Mouse (Mus musculus) G1E-ER4 (cell line): ENCODE data around the gene Ptpn7. TPM values are rescaled to one million over a fixed set of nuclear protein-coding genes. Genes with fewer than 3 reads are reported as not detected.

ENCODE experiments used
- GATA1 ChIP-seq: IDR thresholded peaks from one replicate; pipeline ENCODE4 v1.8.0; 2012; ENCODE audit warnings: low read length, inconsistent platforms
- polyA plus RNA-seq: library from polyadenylated mRNA; stranded (reverse); fragments of >175 nt; gene quantifications from 2 replicates; pipeline ENCODE4 v1.2.3, GENCODE M21; 2012

The Ptpn7 gene
- polyA plus RNA-seq, 1 experiment, result 323 TPM

DNA sequence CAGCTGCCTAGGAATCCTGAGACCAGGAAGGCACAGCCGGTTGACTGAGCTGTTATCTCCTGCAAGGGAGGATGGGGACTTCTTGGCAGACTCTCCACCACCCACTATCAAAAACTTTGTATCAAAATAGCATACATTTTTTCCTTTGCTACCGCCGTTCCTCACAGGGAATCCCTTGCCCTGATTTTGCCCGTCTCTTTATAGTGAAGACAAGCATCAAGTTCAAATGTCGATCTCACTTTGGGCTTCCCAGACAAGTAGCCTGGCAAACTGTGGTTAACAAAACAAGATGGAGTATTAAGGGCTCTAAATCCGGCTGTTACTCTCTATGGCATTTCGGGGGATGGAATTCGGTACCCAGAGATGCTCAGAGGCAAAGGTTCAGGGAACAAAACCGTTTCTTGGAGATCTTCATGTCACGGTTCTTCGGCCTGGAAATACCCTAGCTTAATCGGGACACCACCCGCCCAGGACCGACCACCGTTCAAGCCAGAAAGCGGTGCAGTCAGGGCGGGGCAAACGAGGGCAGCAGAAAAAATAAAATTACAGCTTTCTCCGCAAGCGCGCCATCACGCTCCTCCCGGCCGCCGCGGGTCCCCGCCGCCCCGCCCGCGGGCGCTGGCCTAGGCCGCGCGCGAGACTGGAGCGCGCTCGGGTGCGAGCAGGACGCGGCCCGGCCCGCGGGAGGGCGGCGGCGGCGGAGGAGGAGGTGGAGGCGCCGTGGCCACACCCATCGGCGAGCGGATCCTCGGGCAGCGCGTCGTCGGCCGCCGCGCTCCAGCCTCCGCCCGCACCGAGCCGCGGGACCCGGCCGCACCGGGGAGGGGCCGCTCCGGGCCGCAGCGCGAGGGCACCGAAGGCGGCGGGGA is 13.8 kb downstream of the Ptpn7 start, which contains the start of gene Arl8a:
TSS of gene Arl8a (plus strand) at position 748 of the 869 bp plus-strand sequence.
- no peak for TF ChIP-seq GATA1

GRCm38 (mm10) chr1:135146946-135147701 is 14.6 kb downstream of the Ptpn7 start:
- TF ChIP-seq GATA1, result no peak

DNA sequence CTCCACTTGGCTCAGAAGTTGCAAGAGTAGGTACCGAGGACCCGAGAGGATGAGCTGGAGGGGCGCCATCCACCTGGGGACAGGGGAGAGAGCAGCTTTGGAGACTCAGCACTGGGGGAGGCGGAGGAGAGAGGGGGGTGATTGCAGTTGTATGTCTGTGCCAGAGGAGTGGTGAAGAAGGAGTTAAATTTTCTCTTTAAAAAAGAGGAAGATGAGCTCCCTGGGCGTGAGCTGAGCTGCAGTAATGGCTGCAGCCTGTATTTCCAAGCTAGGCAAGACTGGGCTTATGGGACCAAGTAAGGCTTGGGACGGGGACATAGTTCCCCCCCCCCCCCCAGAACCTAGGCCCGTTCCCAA is 15.2 kb downstream of the Ptpn7 start:
- TF ChIP-seq GATA1, result no peak

- no peak for TF ChIP-seq GATA1
These were observed 16.0 kb downstream of the Ptpn7 start for GRCm38 (mm10) chr1:135148476-135148875.

GRCm38 (mm10) chr1:135148996-135149395 is 16.5 kb downstream of the Ptpn7 start:
- no peak for TF ChIP-seq GATA1

- no peak for TF ChIP-seq GATA1
These were observed 21.5 kb downstream of the Ptpn7 start for GRCm38 (mm10) chr1:135154011-135154410.

GRCm38 (mm10) chr1:135154411-135154959 is 22.0 kb downstream of the Ptpn7 start:
- no peak for TF ChIP-seq GATA1

GRCm38 (mm10) chr1:135156300-135156699 is 23.8 kb downstream of the Ptpn7 start:
- no peak for TF ChIP-seq GATA1

GRCm38 (mm10) chr1:135158633-135159032 is 26.1 kb downstream of the Ptpn7 start:
- no peak for TF ChIP-seq GATA1

GRCm38 (mm10) chr1:135159074-135159473 is 26.6 kb downstream of the Ptpn7 start:
- no peak for TF ChIP-seq GATA1

DNA sequence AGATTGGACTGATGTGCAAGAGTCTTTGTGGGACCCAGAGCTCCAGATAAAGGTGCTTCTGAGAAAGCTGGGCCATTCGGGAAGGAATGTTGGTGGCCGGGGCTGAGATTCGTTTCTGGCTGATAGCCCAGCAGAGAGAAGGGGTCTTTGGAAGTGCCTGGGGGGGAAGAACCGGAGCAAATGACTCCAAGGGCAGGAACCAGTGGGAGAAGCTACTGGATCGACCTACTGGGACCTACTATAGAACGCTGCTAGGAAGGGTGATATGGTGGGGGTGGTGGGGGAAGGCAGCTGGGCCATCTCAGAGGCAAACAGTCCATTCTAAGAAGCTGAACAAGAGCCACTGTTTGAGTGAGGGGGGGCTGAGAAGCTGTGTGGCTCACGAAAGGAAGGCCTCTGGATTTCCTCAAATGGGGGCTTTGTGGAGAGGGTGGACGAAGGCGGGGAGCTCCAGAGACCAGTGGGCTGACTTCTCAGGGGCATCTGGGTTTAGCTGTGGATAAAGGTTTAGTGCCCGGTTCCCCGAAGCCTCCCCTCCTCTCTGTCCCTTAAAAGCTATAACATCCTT is 27.1 kb downstream of the Ptpn7 start:
- no peak for TF ChIP-seq GATA1

- no peak for TF ChIP-seq GATA1
These were observed 28.0 kb downstream of the Ptpn7 start for GRCm38 (mm10) chr1:135160411-135161050.

GRCm38 (mm10) chr1:135162720-135163119 is 30.2 kb downstream of the Ptpn7 start:
- TF ChIP-seq GATA1, result no peak

- TF ChIP-seq GATA1, result no peak
These were observed 34.9 kb downstream of the Ptpn7 start, which contains the start of gene Gpr37l1 for GRCm38 (mm10) chr1:135167435-135167834. Gene Gpr37l1 (minus strand): TSS chr1:135167681.

DNA sequence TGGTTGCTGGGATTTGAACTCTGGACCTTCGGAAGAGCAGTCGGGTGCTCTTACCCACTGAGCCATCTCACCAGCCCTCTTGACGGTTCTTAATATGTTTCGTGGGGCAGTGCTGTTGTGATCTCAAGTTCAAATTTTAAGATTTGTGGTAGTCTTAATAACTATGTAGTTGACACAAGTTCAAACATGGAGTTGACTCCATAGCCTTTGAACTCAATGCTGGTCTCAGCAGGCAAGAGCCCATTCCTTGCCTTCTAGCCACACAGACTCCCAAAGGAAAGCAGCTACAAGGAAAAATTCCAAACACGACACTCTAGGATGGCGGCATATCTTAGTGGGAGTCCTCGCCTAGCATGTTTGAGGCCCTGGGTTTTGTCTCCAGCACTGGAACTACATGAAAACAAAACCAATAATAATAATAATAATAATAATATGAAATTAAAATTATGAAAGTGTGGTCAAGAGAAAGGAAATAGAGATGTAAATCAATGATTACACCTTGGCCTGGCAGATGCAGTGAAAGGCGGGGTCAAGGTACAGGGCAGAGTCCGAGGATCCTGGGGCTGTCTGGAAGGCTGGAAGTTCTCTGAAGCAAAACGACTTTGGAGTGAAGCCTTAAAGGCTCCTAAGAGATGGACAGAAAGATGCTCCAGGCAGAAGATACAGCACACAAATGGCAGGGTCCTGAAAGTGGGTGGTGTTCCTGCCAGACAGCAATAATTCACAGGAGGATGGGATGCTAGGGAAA is 36.1 kb downstream of the Ptpn7 start:
- no peak for TF ChIP-seq GATA1
